Mouse (Mus musculus): ENCODE results near the gene Tedc1. TPM values are rescaled to one million over a fixed set of nuclear protein-coding genes. Genes with fewer than 3 reads are reported as not detected.

The Tedc1 gene
- polyA plus RNA-seq, 1 experiment from 2014 or later = 37.4 TPM

DNA sequence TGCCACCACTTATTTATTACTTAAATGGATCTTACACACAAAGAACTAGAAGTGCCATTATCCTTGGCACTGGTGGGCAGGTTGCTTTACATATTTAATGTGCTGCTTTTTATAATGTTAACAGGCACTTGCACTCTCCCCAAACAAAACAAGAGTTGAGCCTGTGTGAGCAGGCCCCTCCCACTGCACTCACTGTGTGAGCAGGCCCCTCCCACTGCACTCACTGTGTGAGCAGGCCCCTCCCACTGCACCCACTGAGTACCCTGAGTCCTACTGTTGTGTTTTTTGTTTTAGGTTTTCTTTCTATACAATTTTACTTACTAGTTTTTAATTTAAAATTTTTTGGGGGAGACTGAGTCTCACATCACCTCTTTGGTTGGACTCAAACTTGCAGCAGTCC, 45.8 kb downstream of the Tedc1 start:
- Histone ChIP-seq H3K27ac (ENCODE audit: low read depth, low read length) (no peak overlapping the region), H3K4me2 (replicated peaks; ENCODE audit: low read depth, low read length) (no peak overlapping the region), H3K27me3 (ENCODE audit: control insufficient read depth, insufficient read depth, low read length) (no peaks in the 10 kb centered on the region), H3K9ac (ENCODE audit: low read depth, low read length) (no peak overlapping the region), H3K4me1 (ENCODE audit: control insufficient read depth, insufficient read depth, low read length) (no peaks in the 10 kb centered on the region), H3K9me3 (ENCODE audit: control insufficient read depth, low read length) (0 out of 2 replicates have a peak, but pooled peaks cover 3% of the 10 kb centered on the region), H3K4me3 (ENCODE audit: low read length) (no peak overlapping the region), H3K36me3 (ENCODE audit: control insufficient read depth, insufficient read depth, low read length) (no peaks in the 10 kb centered on the region)
- ATAC-seq (ENCODE audit: low FRiP score, low TSS enrichment) = no peak

DNA sequence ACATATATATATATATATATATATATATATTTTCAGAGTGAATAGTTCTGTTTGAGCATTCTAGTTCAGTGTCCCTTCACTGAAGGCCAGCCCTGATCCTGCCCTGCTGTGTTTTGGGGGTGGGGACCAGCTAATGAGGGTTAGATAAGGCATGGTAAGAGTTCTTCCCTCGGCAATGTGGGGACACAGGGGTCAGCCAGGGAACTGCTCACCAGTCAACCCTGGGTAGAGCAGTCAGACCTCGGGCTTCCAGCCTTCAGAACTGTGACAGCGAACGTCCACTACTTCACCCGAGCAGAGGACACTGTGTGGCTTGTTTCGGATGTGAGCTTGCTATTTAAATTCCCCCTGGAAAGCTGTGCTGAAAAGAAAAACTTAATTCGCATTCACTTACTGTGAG, 47.3 kb downstream of the Tedc1 start:
- H3K4me1 ChIP-seq (ENCODE audit: control insufficient read depth, insufficient read depth, low read length) = no peaks in the 10 kb centered on the region
- 89% methylated on average over 7 of the region's 7 CpGs for WGBS
- H3K9ac ChIP-seq (ENCODE audit: low read depth, low read length) = no peak overlapping the region
- H3K27ac ChIP-seq (ENCODE audit: low read depth, low read length) = no peak overlapping the region
- no peaks in the 10 kb centered on the region for H3K36me3 ChIP-seq (ENCODE audit: control insufficient read depth, insufficient read depth, low read length)
- no peak for ATAC-seq (ENCODE audit: low FRiP score, low TSS enrichment)
- no peaks in the 10 kb centered on the region for H3K27me3 ChIP-seq (ENCODE audit: control insufficient read depth, insufficient read depth, low read length)
- 0 out of 2 replicates have a peak, but pooled peaks cover 3% of the 10 kb centered on the region for H3K9me3 ChIP-seq (ENCODE audit: control insufficient read depth, low read length)
- H3K4me3 ChIP-seq (ENCODE audit: low read length) = no peak overlapping the region
- no peak overlapping the region for H3K4me2 ChIP-seq (replicated peaks; ENCODE audit: low read depth, low read length)

DNA sequence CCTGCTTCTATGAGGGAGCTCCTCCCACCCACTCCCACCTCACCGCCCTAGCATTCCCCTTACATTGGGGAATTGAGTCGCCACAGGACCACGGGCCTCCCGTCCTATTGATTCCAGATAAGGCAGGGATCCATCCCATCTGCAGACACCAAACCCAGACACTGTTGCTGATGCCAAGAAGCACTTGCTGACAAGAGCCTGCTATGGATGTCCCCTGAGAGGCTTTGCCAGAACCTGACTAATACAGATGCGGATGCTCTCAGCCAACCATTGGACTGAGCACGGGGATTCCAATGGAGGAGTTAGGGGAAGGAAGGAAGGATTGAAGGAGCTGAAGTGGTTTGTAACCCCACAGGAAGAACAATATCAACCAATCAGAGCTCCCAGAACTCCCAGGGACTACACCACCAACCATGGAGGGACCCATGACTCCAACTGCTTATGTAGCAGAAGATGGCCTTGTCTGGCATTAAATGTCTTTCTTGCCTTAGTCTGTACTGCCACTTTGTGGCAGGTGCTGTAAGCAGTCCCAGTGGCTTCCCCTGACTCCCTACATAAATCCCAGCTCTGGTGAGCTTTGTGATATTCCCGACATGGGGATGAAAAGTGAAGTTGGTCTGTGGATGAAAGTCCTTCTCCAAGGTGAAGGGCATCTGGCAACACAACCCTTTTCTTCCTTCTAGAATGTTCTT, 49.2 kb downstream of the Tedc1 start:
- H3K27me3 ChIP-seq (ENCODE audit: control insufficient read depth, insufficient read depth, low read length) = no peaks in the 10 kb centered on the region
- no peaks in the 10 kb centered on the region for H3K36me3 ChIP-seq (ENCODE audit: control insufficient read depth, insufficient read depth, low read length)
- no peak for ATAC-seq (ENCODE audit: low FRiP score, low TSS enrichment)
- H3K27ac ChIP-seq (ENCODE audit: low read depth, low read length) = no peak overlapping the region
- no peak overlapping the region for H3K4me3 ChIP-seq (ENCODE audit: low read length)
- H3K4me2 ChIP-seq (replicated peaks; ENCODE audit: low read depth, low read length) = no peak overlapping the region
- no peaks in the 10 kb centered on the region for H3K4me1 ChIP-seq (ENCODE audit: control insufficient read depth, insufficient read depth, low read length)
- WGBS = 87% methylated on average over 7 of the region's 7 CpGs
- 0 out of 2 replicates have a peak, but pooled peaks cover 3% of the 10 kb centered on the region for H3K9me3 ChIP-seq (ENCODE audit: control insufficient read depth, low read length)
- H3K9ac ChIP-seq (ENCODE audit: low read depth, low read length) = no peak overlapping the region

DNA sequence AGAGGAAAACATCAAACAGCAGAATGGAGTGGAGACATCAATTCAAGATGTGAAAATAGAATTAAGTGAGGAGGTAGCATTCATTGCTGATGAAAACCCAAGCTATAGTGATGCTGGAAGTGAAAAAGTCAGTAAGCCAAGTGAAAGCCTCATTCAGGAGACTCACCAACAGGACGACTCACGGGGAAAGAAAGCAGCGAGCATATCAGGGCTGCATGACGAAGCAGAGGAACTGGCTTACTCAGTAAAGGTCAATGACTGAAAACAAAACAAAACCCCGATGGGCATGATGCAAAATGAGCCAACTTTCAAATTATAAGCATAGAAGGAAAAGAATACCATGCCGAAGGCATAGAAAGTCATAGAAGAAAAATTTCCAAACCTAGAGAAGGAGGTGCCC, 51.5 kb downstream of the Tedc1 start:
- Histone ChIP-seq H3K4me2 (replicated peaks; ENCODE audit: low read depth, low read length) (no peak overlapping the region), H3K9ac (ENCODE audit: low read depth, low read length) (no peak overlapping the region), H3K36me3 (ENCODE audit: control insufficient read depth, insufficient read depth, low read length) (no peaks in the 10 kb centered on the region), H3K4me3 (ENCODE audit: low read length) (no peak overlapping the region), H3K9me3 (ENCODE audit: control insufficient read depth, low read length) (no peaks in the 10 kb centered on the region), H3K27ac (ENCODE audit: low read depth, low read length) (no peak overlapping the region), H3K27me3 (ENCODE audit: control insufficient read depth, insufficient read depth, low read length) (no peaks in the 10 kb centered on the region), H3K4me1 (ENCODE audit: control insufficient read depth, insufficient read depth, low read length) (no peaks in the 10 kb centered on the region)
- no peak for ATAC-seq (ENCODE audit: low FRiP score, low TSS enrichment)
- 76% methylated on average over 6 of the region's 6 CpGs for WGBS

DNA sequence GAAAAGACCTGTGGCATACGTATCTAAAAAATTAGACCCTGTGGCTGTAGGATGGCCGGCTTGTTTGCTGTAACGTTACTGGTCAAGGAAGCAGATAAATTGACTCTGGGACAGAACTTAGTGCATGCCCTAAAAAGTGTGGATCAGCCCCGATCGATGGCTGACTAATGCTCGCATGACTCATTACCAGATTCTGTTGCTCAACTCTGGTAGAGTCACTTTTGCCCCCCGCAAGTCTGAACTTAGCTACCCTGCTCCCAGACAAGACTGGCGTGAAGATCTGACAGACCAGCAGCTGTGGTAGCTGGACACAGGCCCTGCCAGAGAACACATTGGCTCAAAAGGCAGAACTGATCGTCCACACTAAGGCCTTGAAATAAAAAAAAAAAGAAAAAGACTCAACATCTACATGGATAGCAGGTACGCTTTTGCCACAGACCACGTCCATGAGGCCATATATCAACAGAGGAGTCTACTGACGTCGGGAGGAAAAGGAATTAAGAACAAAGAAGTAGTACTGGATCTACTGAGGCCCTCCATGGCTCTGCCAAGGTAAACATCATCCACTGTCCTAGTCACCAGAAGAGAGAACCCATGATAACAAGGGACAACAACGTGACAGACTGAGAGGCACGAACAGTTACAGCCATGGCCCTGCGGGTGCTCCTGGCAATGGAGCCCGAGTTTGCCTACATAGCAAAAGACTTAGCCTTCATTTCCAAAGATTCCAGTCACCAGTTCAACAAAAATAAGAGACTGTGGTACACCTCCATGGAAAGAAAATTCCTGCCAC, 54.6 kb downstream of the Tedc1 start:
- no peak for ATAC-seq (ENCODE audit: low FRiP score, low TSS enrichment)
- H3K27me3 ChIP-seq (ENCODE audit: control insufficient read depth, insufficient read depth, low read length) = no peaks in the 10 kb centered on the region

GRCm38 (mm10) chr12:113211772-113212171, 55.6 kb downstream of the Tedc1 start:
- 86% methylated on average over 5 of the region's 5 CpGs for WGBS
- no peak overlapping the region for H3K4me3 ChIP-seq (ENCODE audit: low read length)
- no peaks in the 10 kb centered on the region for H3K4me1 ChIP-seq (ENCODE audit: control insufficient read depth, insufficient read depth, low read length)
- H3K36me3 ChIP-seq (ENCODE audit: control insufficient read depth, insufficient read depth, low read length) = no peaks in the 10 kb centered on the region
- H3K27ac ChIP-seq (ENCODE audit: low read depth, low read length) = no peak overlapping the region
- H3K9me3 ChIP-seq (ENCODE audit: control insufficient read depth, low read length) = no peaks in the 10 kb centered on the region
- H3K4me2 ChIP-seq (replicated peaks; ENCODE audit: low read depth, low read length) = no peak overlapping the region
- no peak overlapping the region for H3K9ac ChIP-seq (ENCODE audit: low read depth, low read length)
- no peaks in the 10 kb centered on the region for H3K27me3 ChIP-seq (ENCODE audit: control insufficient read depth, insufficient read depth, low read length)
- no peak for ATAC-seq (ENCODE audit: low FRiP score, low TSS enrichment)

More for the DNA sequence above, 54.6 kb downstream of the Tedc1 start:
- WGBS = 87% methylated on average over 17 of the region's 17 CpGs
- H3K9me3 ChIP-seq (ENCODE audit: control insufficient read depth, low read length) = no peaks in the 10 kb centered on the region
- no peak overlapping the region for H3K4me2 ChIP-seq (replicated peaks; ENCODE audit: low read depth, low read length)
- no peak overlapping the region for H3K9ac ChIP-seq (ENCODE audit: low read depth, low read length)
- H3K4me1 ChIP-seq (ENCODE audit: control insufficient read depth, insufficient read depth, low read length) = no peaks in the 10 kb centered on the region
- H3K4me3 ChIP-seq (ENCODE audit: low read length) = no peak overlapping the region
- H3K27ac ChIP-seq (ENCODE audit: low read depth, low read length) = no peak overlapping the region
- H3K36me3 ChIP-seq (ENCODE audit: control insufficient read depth, insufficient read depth, low read length) = no peaks in the 10 kb centered on the region

- Histone ChIP-seq H3K27ac (ENCODE audit: low read depth, low read length) (no peak overlapping the region), H3K4me3 (ENCODE audit: low read length) (no peak overlapping the region), H3K9ac (ENCODE audit: low read depth, low read length) (no peak overlapping the region), H3K27me3 (ENCODE audit: control insufficient read depth, insufficient read depth, low read length) (no peaks in the 10 kb centered on the region), H3K4me2 (replicated peaks; ENCODE audit: low read depth, low read length) (no peak overlapping the region), H3K36me3 (ENCODE audit: control insufficient read depth, insufficient read depth, low read length) (no peaks in the 10 kb centered on the region), H3K4me1 (ENCODE audit: control insufficient read depth, insufficient read depth, low read length) (no peaks in the 10 kb centered on the region), H3K9me3 (ENCODE audit: control insufficient read depth, low read length) (no peaks in the 10 kb centered on the region)
- no peak for ATAC-seq (ENCODE audit: low FRiP score, low TSS enrichment)
- WGBS = 91% methylated on average over 10 of the region's 10 CpGs
Observed at GRCm38 (mm10) chr12:113212326-113212924, 56.2 kb downstream of the Tedc1 start.

DNA sequence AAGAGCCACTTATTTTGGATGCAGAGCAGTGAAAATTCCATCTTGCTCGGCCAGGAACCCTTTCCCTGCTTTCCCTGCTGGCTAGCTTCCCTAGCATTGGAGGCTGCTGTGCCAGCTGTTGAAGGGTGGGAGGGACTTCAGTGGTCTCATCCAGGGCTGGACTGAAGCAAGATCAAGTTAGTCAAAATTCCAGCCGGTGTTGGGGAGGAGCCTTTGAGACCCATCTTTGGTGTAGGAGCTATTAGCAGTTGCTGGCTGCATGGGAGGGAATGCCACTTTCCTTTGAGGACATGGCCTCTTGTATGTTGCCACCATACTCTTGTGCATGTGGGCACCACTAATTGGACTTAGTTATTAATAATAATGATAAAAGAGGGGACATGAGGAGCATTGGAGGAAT, 57.0 kb downstream of the Tedc1 start:
- H3K4me3 ChIP-seq (ENCODE audit: low read length) = no peak overlapping the region
- 65% methylated on average over 2 of the region's 2 CpGs for WGBS
- ATAC-seq (ENCODE audit: low FRiP score, low TSS enrichment) = no peak
- H3K4me1 ChIP-seq (ENCODE audit: control insufficient read depth, insufficient read depth, low read length) = no peaks in the 10 kb centered on the region
- no peaks in the 10 kb centered on the region for H3K27me3 ChIP-seq (ENCODE audit: control insufficient read depth, insufficient read depth, low read length)
- no peaks in the 10 kb centered on the region for H3K9me3 ChIP-seq (ENCODE audit: control insufficient read depth, low read length)
- H3K27ac ChIP-seq (ENCODE audit: low read depth, low read length) = no peak overlapping the region
- H3K9ac ChIP-seq (ENCODE audit: low read depth, low read length) = no peak overlapping the region
- no peaks in the 10 kb centered on the region for H3K36me3 ChIP-seq (ENCODE audit: control insufficient read depth, insufficient read depth, low read length)
- no peak overlapping the region for H3K4me2 ChIP-seq (replicated peaks; ENCODE audit: low read depth, low read length)
